Mouse (Mus musculus): ENCODE data around the gene Hist1h3f. TPM values are rescaled to one million over a fixed set of nuclear protein-coding genes. Genes with fewer than 3 reads are reported as not detected.
"Not testable (repeated sequence)": the region's sequence is repeated elsewhere in the genome, so short reads cannot be mapped to it uniquely, and the experiment has no call there.

Gene Hist1h3f
- total and polyA plus RNA-seq, 2 experiments from 2014 or later, result 0.45 to 441 TPM

DNA sequence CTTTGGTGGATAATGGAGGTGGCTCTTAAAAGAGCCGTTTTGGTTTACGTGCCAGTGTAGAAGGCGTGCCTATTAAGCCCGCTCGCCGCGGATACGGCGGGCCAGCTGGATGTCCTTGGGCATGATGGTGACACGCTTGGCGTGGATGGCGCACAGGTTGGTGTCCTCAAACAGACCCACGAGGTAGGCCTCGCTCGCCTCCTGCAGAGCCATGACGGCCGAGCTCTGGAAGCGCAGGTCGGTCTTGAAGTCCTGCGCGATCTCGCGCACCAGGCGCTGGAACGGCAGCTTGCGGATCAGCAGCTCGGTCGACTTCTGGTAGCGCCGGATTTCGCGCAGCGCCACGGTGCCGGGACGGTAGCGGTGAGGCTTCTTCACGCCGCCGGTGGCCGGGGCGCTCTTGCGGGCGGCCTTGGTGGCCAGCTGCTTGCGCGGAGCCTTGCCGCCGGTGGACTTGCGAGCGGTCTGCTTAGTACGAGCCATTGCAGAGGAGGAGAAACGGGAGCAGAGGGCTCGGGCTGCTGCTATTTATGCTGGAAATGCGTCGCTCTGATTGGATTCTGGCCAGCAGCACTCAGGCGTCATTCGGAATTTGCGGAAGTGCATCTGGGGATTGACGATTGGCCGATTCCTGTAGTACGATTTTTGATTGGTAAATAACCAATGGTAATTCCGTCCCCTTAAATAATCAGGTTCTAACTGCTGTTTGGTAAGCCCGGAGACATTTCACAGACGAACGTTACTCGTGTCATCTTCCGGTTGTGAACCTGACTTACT, 18.2 kb downstream of the Hist1h3f start, which contains the start of gene Hist1h3e:
Gene Hist1h3e, minus strand, starts transcription at position 487 of the 777 bp plus-strand sequence.
- not testable (repeated sequence) for H3K9me3 ChIP-seq (replicated peaks; ENCODE audit: control insufficient read depth, low read length); H3K27me3 ChIP-seq (ENCODE audit: control insufficient read depth, insufficient read depth, low read length); H3K4me1 ChIP-seq (ENCODE audit: control insufficient read depth, insufficient read depth); H3K36me3 ChIP-seq (replicated peaks; ENCODE audit: control insufficient read depth, insufficient read depth, low read length)
- H3K27ac ChIP-seq (ENCODE audit: low read depth), result peak within 1 kb of the TSS; percentile 98
- H3K9ac ChIP-seq (replicated peaks; ENCODE audit: low read depth, low read length), result peak within 1 kb of the TSS; percentile 59
- under 1% methylated on average over 36 of the region's 67 CpGs for WGBS
- H3K4me2 ChIP-seq (ENCODE audit: low read depth, low read length), result peak within 1 kb of the TSS; percentile 74
- H3K4me3 ChIP-seq (ENCODE audit: low read depth, low read length), result peak within 1 kb of the TSS; percentile 51
- DNase-seq (ENCODE audit: low spot score), result peak; percentile 98
- peak; percentile 89 for ATAC-seq (ENCODE audit: insufficient read depth, low read depth)

DNA sequence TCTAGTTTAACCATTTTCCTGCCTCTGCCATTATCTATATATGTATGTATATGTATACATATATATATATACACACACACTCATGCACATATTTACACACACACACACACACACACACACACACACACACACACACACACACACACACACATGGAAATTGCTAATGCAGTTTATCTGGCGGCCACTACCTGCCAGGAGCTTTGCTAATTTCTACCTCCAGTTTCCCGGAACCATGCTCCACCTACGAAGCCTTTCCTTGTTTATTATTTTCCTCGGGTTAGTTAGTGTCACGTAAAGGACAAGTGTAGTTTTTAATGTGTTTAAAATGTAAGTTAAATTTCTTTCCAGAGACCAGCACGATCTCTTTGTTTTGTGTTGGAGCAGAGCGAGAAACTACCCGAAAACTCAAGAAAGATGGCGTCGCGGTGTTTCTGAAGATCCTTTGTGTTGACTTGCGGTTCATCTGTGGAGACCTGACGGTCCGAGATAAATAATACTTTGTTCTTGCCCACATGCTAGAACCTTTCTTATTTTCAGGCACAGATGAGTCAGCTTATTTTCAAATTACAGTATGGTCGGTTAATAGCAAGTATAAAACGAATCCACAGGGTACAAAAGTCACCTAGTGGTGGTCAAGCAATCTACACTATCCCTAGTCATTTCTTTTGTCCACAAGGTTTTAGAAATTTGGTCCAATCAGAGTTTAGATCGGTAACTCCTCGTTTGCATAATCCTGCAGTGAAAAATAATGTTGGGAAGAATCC, 19.0 kb downstream of the Hist1h3f start:
- Histone ChIP-seq H3K27ac (ENCODE audit: low read depth) (peak overlapping the region; percentile 98), H3K4me2 (ENCODE audit: low read depth, low read length) (peak overlapping the region; percentile 74), H3K27me3 (ENCODE audit: control insufficient read depth, insufficient read depth, low read length) (no peaks in the 10 kb centered on the region), H3K4me1 (ENCODE audit: control insufficient read depth, insufficient read depth) (no peaks in the 10 kb centered on the region), H3K9me3 (replicated peaks; ENCODE audit: control insufficient read depth, low read length) (no peaks in the 10 kb centered on the region), H3K4me3 (ENCODE audit: low read depth, low read length) (peak overlapping the region; percentile 51), H3K9ac (replicated peaks; ENCODE audit: low read depth, low read length) (peak overlapping the region; percentile 59), H3K36me3 (replicated peaks; ENCODE audit: control insufficient read depth, insufficient read depth, low read length) (no peaks in the 10 kb centered on the region)
- DNase-seq (ENCODE audit: low spot score), result peak; percentile 88
- TF ChIP-seq CTCF (IDR thresholded peaks at IDR 0.05; ENCODE audit: low read depth), result peak; percentile 44
- TF ChIP-seq EP300 (IDR thresholded peaks at IDR 0.05; ENCODE audit: low read depth), result no peak
- ATAC-seq (ENCODE audit: insufficient read depth, low read depth), result peak; percentile 54
- WGBS, result 5% methylated on average over 18 of the region's 18 CpGs

DNA sequence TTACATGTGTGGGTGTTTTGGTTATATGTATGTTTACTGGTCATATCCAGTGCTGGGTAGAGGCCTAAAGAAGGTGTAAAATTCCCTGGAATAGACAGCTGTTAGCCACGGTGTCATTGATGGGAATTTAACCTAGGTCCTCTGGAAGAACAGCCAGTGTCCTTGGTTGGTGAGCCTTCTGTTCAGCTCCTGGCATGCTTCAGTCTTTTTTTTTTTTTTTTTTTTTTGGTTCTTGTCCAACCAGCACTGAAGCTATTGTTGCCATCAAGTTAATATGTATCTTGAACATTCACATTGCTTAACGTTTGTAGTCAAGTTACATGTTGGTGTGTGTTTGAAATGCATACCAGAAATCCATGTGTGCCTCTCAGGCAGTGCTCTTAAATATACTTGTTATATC, 20.6 kb downstream of the Hist1h3f start:
- H3K27me3 ChIP-seq (ENCODE audit: control insufficient read depth, insufficient read depth, low read length), result no peaks in the 10 kb centered on the region
- no peak for DNase-seq (ENCODE audit: low spot score)
- H3K4me2 ChIP-seq (ENCODE audit: low read depth, low read length), result no peak overlapping the region
- TF ChIP-seq CTCF (IDR thresholded peaks at IDR 0.05; ENCODE audit: low read depth) (no peak), EP300 (IDR thresholded peaks at IDR 0.05; ENCODE audit: low read depth) (no peak)
- ATAC-seq (ENCODE audit: insufficient read depth, low read depth), result no peak
- H3K9ac ChIP-seq (replicated peaks; ENCODE audit: low read depth, low read length), result no peak overlapping the region
- no peaks in the 10 kb centered on the region for H3K9me3 ChIP-seq (replicated peaks; ENCODE audit: control insufficient read depth, low read length)
- H3K4me3 ChIP-seq (ENCODE audit: low read depth, low read length), result no peak overlapping the region
- H3K27ac ChIP-seq (ENCODE audit: low read depth), result no peak overlapping the region
- WGBS, result 86% methylated on average over 2 of the region's 2 CpGs
- no peaks in the 10 kb centered on the region for H3K36me3 ChIP-seq (replicated peaks; ENCODE audit: control insufficient read depth, insufficient read depth, low read length)
- H3K4me1 ChIP-seq (ENCODE audit: control insufficient read depth, insufficient read depth), result no peaks in the 10 kb centered on the region

DNA sequence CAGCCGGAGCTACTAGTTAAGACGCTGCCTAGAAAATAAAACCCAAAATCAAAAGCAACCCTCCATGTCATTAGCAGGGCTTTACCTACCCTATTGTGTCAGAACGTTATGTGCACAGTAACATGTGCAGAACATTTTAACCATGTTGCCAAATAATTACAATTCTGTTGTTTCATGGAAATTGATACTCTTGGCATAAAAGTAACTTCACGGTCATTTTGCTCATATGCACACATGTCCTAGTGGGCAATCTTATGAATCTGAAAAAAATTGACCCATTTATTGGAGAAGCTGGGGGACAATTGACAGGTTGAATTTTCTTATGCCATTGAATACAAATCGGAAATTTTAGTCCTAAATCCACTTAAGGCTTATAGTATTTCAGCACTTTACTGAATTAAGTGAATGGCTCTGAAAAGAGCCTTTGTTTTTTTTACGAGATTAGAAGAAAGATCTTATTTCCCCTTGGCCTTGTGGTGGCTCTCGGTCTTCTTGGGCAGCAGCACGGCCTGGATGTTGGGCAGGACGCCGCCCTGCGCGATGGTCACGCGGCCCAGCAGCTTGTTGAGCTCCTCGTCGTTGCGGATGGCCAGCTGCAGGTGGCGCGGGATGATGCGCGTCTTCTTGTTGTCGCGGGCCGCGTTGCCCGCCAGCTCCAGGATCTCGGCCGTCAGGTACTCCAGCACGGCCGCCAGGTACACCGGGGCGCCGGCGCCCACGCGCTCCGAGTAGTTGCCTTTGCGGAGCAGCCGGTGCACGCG, 26.6 kb downstream of the Hist1h3f start:
- H3K4me3 ChIP-seq (ENCODE audit: low read depth, low read length), result peak overlapping the region; percentile 51
- not testable (repeated sequence) for DNase-seq (ENCODE audit: low spot score); H3K9me3 ChIP-seq (replicated peaks; ENCODE audit: control insufficient read depth, low read length); H3K36me3 ChIP-seq (replicated peaks; ENCODE audit: control insufficient read depth, insufficient read depth, low read length); H3K9ac ChIP-seq (replicated peaks; ENCODE audit: low read depth, low read length); H3K27me3 ChIP-seq (ENCODE audit: control insufficient read depth, insufficient read depth, low read length)
- H3K27ac ChIP-seq (ENCODE audit: low read depth), result peak overlapping the region; percentile 97
- peak; percentile 36; the same call in 1 of the 2 replicates for ATAC-seq (ENCODE audit: insufficient read depth, low read depth)
- peaks cover 11% of the 10 kb centered on the region; the same call in 1 of the 2 replicates for H3K4me1 ChIP-seq (ENCODE audit: control insufficient read depth, insufficient read depth)
- peak overlapping the region; percentile 62 for H3K4me2 ChIP-seq (ENCODE audit: low read depth, low read length)
- 5% methylated on average over 21 of the region's 41 CpGs for WGBS

DNA sequence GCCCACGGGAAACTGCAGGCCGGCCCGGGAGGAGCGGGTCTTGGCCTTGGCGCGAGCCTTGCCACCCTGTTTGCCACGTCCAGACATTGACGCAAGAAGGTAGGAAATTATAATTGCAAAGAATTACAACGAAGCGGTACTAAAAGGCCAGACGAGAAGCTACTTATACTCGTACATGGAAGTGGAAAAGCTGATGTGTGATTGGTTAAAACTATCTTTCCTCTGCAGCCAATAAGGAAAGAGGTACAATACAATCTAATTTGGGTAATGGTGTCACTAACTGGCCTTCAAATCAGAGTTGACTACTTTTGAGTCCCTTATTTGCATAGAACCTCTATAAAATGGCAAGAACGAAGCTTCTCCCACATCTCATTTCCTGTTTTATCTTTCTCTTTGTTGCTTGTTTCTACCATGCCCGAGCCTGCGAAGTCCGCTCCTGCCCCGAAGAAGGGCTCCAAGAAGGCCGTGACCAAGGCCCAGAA, 27.2 kb downstream of the Hist1h3f start, which contains the start of the genes Hist1h2ae and Hist1h2bg:
Gene Hist1h2ae, minus strand, starts transcription at position 199 of the 482 bp plus-strand sequence.
Gene Hist1h2bg, plus strand, starts transcription at position 375 of the 482 bp plus-strand sequence.
- no peaks in the 10 kb centered on the region for H3K9me3 ChIP-seq (replicated peaks; ENCODE audit: control insufficient read depth, low read length)
- TF ChIP-seq EP300 (IDR thresholded peaks at IDR 0.05; ENCODE audit: low read depth), result peak; percentile 74; the same call in 1 of the 2 replicates
- no peak for TF ChIP-seq CTCF (IDR thresholded peaks at IDR 0.05; ENCODE audit: low read depth)
- peak within 1 kb of the TSS; percentile 97 for H3K27ac ChIP-seq (ENCODE audit: low read depth)
- peak within 1 kb of the TSS; percentile 69 for H3K9ac ChIP-seq (replicated peaks; ENCODE audit: low read depth, low read length)
- H3K4me2 ChIP-seq (ENCODE audit: low read depth, low read length), result peak within 1 kb of the TSS; percentile 62
- no peaks in the 10 kb centered on the region for H3K36me3 ChIP-seq (replicated peaks; ENCODE audit: control insufficient read depth, insufficient read depth, low read length)
- H3K27me3 ChIP-seq (ENCODE audit: control insufficient read depth, insufficient read depth, low read length), result no peaks in the 10 kb centered on the region
- peak; percentile 99 for DNase-seq (ENCODE audit: low spot score)
- peak; percentile 87 for ATAC-seq (ENCODE audit: insufficient read depth, low read depth)
- H3K4me1 ChIP-seq (ENCODE audit: control insufficient read depth, insufficient read depth), result peaks cover 11% of the 10 kb centered on the region; the same call in 1 of the 2 replicates
- WGBS, result under 1% methylated on average over 18 of the region's 18 CpGs
- peak within 1 kb of the TSS; percentile 51 for H3K4me3 ChIP-seq (ENCODE audit: low read depth, low read length)

DNA sequence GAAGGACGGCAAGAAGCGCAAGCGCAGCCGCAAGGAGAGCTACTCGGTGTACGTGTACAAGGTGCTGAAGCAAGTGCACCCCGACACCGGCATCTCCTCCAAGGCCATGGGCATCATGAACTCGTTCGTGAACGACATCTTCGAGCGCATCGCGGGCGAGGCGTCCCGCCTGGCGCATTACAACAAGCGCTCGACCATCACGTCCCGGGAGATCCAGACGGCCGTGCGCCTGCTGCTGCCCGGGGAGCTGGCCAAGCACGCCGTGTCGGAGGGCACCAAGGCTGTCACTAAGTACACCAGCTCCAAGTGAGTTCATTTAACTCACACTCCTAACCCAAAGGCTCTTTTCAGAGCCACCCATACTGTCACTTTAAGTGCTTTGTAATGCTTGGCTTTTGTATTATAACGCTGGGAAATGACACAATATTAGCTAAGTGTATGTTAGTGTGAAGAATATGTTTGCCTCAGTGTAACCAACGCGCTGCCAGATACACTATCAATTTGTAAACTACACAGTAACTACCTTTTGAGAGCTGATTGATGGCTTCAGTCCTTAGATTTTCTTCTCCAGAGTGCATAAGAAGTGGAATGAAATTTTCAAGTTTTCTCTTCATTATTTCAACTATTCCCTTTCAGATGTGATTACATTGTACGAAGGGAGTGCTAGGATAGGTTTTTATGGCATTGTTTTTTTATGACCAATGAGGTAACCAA, 27.8 kb downstream of the Hist1h3f start:
- peak overlapping the region; percentile 62 for H3K4me2 ChIP-seq (ENCODE audit: low read depth, low read length)
- H3K27me3 ChIP-seq (ENCODE audit: control insufficient read depth, insufficient read depth, low read length); DNase-seq (ENCODE audit: low spot score); H3K9me3 ChIP-seq (replicated peaks; ENCODE audit: control insufficient read depth, low read length); H3K36me3 ChIP-seq (replicated peaks; ENCODE audit: control insufficient read depth, insufficient read depth, low read length): not testable (repeated sequence)
- ATAC-seq (ENCODE audit: insufficient read depth, low read depth), result 0 out of 2 replicates have a peak, but pooled peaks have one; percentile 1
- H3K4me3 ChIP-seq (ENCODE audit: low read depth, low read length), result peak overlapping the region; percentile 51
- H3K27ac ChIP-seq (ENCODE audit: low read depth), result peak overlapping the region; percentile 97
- WGBS, result 1% methylated on average over 13 of the region's 34 CpGs
- H3K9ac ChIP-seq (replicated peaks; ENCODE audit: low read depth, low read length), result peak overlapping the region; percentile 69
- H3K4me1 ChIP-seq (ENCODE audit: control insufficient read depth, insufficient read depth), result peaks cover 16% of the 10 kb centered on the region; the same call in 1 of the 2 replicates
